Mouse (Mus musculus): ENCODE measurements around the gene Zfp422. TPM values are rescaled to one million over a fixed set of nuclear protein-coding genes. Genes with fewer than 3 reads are reported as not detected.

Zfp422 gene
- polyA plus RNA-seq (2014; fragmentation: Nextera tagmentation; extraction: Ambion mirVana): 181 and 186 TPM in 2 replicates

- Histone ChIP-seq H3K4me1 (ENCODE audit: insufficient read depth) (no peaks in the 10 kb centered on the region), H3K9ac (peak within 1 kb of the TSS; percentile 98), H3K4me3 (ENCODE audit: low read depth, low read length) (peak within 1 kb of the TSS; percentile 81), H3K4me2 (peak within 1 kb of the TSS; percentile 82), H3K36me3 (ENCODE audit: insufficient read depth) (peaks cover 24% of the 10 kb centered on the region), H3K9me3 (ENCODE audit: low read depth, low read length) (no peaks in the 10 kb centered on the region), H3K27me3 (ENCODE audit: insufficient read depth, low read length) (no peaks in the 10 kb centered on the region), H3K27ac (ENCODE audit: low read depth) (peak within 1 kb of the TSS; percentile 90)
- no peak for TF ChIP-seq CTCF (IDR thresholded peaks at IDR 0.05; ENCODE audit: low read depth)
- peak; percentile 92 for DNase-seq
- under 1% methylated on average over 56 of the region's 56 CpGs for WGBS
- ATAC-seq (ENCODE audit: insufficient read depth): peak; percentile 96
Measured at GRCm38 (mm10) chr6:116628539-116629171, at the start of gene Zfp422. TSS of gene Zfp422 (minus strand) at chr6:116628999.

- H3K27ac ChIP-seq (ENCODE audit: low read depth): no peak overlapping the region
- no peak overlapping the region for H3K9ac ChIP-seq
- no peak overlapping the region for H3K4me3 ChIP-seq (ENCODE audit: low read depth, low read length)
- WGBS: 54% methylated on average over 6 of the region's 6 CpGs
- H3K4me1 ChIP-seq (ENCODE audit: insufficient read depth): no peaks in the 10 kb centered on the region
- peaks cover 6% of the 10 kb centered on the region; the same call in 1 of the 2 replicates for H3K27me3 ChIP-seq (ENCODE audit: insufficient read depth, low read length)
- no peaks in the 10 kb centered on the region for H3K9me3 ChIP-seq (ENCODE audit: low read depth, low read length)
- no peaks in the 10 kb centered on the region for H3K36me3 ChIP-seq (ENCODE audit: insufficient read depth)
- no peak for TF ChIP-seq CTCF (IDR thresholded peaks at IDR 0.05; ENCODE audit: low read depth)
- DNase-seq: no peak
- H3K4me2 ChIP-seq: no peak overlapping the region
- ATAC-seq (ENCODE audit: insufficient read depth): no peak
Measured at GRCm38 (mm10) chr6:116677321-116677720, 48.5 kb upstream of the Zfp422 start.

GRCm38 (mm10) chr6:116676355-116676913, 47.6 kb upstream of the Zfp422 start:
- Histone ChIP-seq H3K9ac (no peak overlapping the region), H3K36me3 (ENCODE audit: insufficient read depth) (no peaks in the 10 kb centered on the region), H3K4me1 (ENCODE audit: insufficient read depth) (no peaks in the 10 kb centered on the region), H3K27me3 (ENCODE audit: insufficient read depth, low read length) (peaks cover 6% of the 10 kb centered on the region; the same call in 1 of the 2 replicates), H3K4me3 (ENCODE audit: low read depth, low read length) (no peak overlapping the region), H3K9me3 (ENCODE audit: low read depth, low read length) (no peaks in the 10 kb centered on the region), H3K27ac (ENCODE audit: low read depth) (no peak overlapping the region), H3K4me2 (no peak overlapping the region)
- DNase-seq (peak; percentile 19), ATAC-seq (ENCODE audit: insufficient read depth) (no peak)
- TF ChIP-seq CTCF (IDR thresholded peaks at IDR 0.05; ENCODE audit: low read depth): no peak
- 51% methylated on average over 10 of the region's 10 CpGs for WGBS

GRCm38 (mm10) chr6:116674283-116674886, 45.6 kb upstream of the Zfp422 start:
- WGBS: 19% methylated on average over 16 of the region's 16 CpGs
- Histone ChIP-seq H3K36me3 (ENCODE audit: insufficient read depth) (no peaks in the 10 kb centered on the region), H3K9ac (peak overlapping the region; percentile 34), H3K27me3 (ENCODE audit: insufficient read depth, low read length) (peaks cover 6% of the 10 kb centered on the region; the same call in 1 of the 2 replicates), H3K4me3 (ENCODE audit: low read depth, low read length) (peak overlapping the region; percentile 42), H3K9me3 (ENCODE audit: low read depth, low read length) (no peaks in the 10 kb centered on the region), H3K4me2 (peak overlapping the region; percentile 86), H3K4me1 (ENCODE audit: insufficient read depth) (no peaks in the 10 kb centered on the region), H3K27ac (ENCODE audit: low read depth) (peak overlapping the region; percentile 43; the same call in 1 of the 2 replicates)
- 0 out of 2 replicates have a peak, but pooled peaks have one; percentile 41 for ATAC-seq (ENCODE audit: insufficient read depth)
- no peak for TF ChIP-seq CTCF (IDR thresholded peaks at IDR 0.05; ENCODE audit: low read depth)
- no peak for DNase-seq

- WGBS: under 1% methylated on average over 44 of the region's 44 CpGs
- Histone ChIP-seq H3K4me3 (ENCODE audit: low read depth, low read length) (peak within 1 kb of the TSS; percentile 42), H3K9ac (peak within 1 kb of the TSS; percentile 34), H3K36me3 (ENCODE audit: insufficient read depth) (no peaks in the 10 kb centered on the region), H3K9me3 (ENCODE audit: low read depth, low read length) (no peaks in the 10 kb centered on the region), H3K27ac (ENCODE audit: low read depth) (peak within 1 kb of the TSS; percentile 43), H3K4me1 (ENCODE audit: insufficient read depth) (no peaks in the 10 kb centered on the region), H3K4me2 (peak within 1 kb of the TSS; percentile 86), H3K27me3 (ENCODE audit: insufficient read depth, low read length) (peaks cover 6% of the 10 kb centered on the region; the same call in 1 of the 2 replicates)
- DNase-seq: peak; percentile 78
- peak; percentile 92 for ATAC-seq (ENCODE audit: insufficient read depth)
- no peak for TF ChIP-seq CTCF (IDR thresholded peaks at IDR 0.05; ENCODE audit: low read depth)
Measured at GRCm38 (mm10) chr6:116673471-116674282, 44.9 kb upstream of the Zfp422 start, which contains the start of gene Rassf4. TSS of gene Rassf4 (minus strand) at chr6:116673952.

GRCm38 (mm10) chr6:116672349-116672748, 43.5 kb upstream of the Zfp422 start:
- no peak overlapping the region for H3K27ac ChIP-seq (ENCODE audit: low read depth)
- no peak overlapping the region for H3K4me3 ChIP-seq (ENCODE audit: low read depth, low read length)
- no peak overlapping the region for H3K9ac ChIP-seq
- no peaks in the 10 kb centered on the region for H3K4me1 ChIP-seq (ENCODE audit: insufficient read depth)
- no peaks in the 10 kb centered on the region for H3K36me3 ChIP-seq (ENCODE audit: insufficient read depth)
- DNase-seq (no peak), ATAC-seq (ENCODE audit: insufficient read depth) (no peak)
- 66% methylated on average over 5 of the region's 5 CpGs for WGBS
- no peak overlapping the region for H3K4me2 ChIP-seq
- H3K9me3 ChIP-seq (ENCODE audit: low read depth, low read length): no peaks in the 10 kb centered on the region
- TF ChIP-seq CTCF (IDR thresholded peaks at IDR 0.05; ENCODE audit: low read depth): no peak
- peaks cover 6% of the 10 kb centered on the region; the same call in 1 of the 2 replicates for H3K27me3 ChIP-seq (ENCODE audit: insufficient read depth, low read length)

All from lung, embryonic 14.5 days (tissue).